Mouse (Mus musculus) megakaryocyte, embryonic 14.5 days (primary cell): Measurements from ENCODE around the gene Plekhh2.

ENCODE experiments used
- FLI1 ChIP-seq: IDR thresholded peaks from 2 replicates; pipeline ENCODE4 v1.6.1; 2012; ENCODE audit warnings: low read length, inconsistent platforms, mixed read lengths
- GATA1 ChIP-seq: IDR thresholded peaks from 3 replicates; pipeline ENCODE4 v1.6.1; 2012; ENCODE audit warnings: mixed read lengths, low read length, inconsistent platforms, borderline replicate concordance

GRCm38 (mm10) chr17:84611971-84612370 lies 100.3 kb downstream of the Plekhh2 start:
- TF ChIP-seq GATA1: no peak
- TF ChIP-seq FLI1: no peak
